In the genomic region with DNA sequence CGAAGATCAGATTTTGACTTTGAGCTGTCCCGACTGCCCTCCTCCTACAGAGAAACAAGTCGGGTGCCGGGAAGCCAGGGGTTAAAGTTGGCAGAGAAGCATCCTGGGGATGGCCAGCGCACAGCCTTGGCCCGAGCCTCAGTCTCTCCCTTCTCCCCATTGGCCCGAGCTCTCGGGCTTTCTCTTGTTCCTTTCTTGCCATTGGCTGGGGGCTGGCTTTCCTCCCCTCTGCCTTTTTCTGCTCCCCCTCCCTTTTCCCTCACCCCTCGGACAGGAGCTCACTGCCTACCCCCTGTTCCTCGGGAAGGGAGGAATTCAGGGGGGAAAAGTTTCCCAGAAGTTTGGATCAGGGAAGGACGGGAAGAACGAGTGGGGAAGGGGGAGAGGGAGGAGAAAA, we compare ENCODE assay signal across 9 mouse cellular contexts. TPM values are rescaled to one million over a fixed set of nuclear protein-coding genes. Genes with fewer than 3 reads are reported as not detected.
DNase-seq lines count a peak whose midpoint lies in the region; ATAC-seq and TF ChIP-seq lines count a peak whose summit lies in the region.
"Had no signal": no experiment of that assay in that cellular context is flagged by ENCODE, and none has a peak within 500 bp of the region (broad histone marks: within the 10 kb centered on the region; RNA-seq: fewer than 3 reads in every experiment).

No protein-coding gene starts in this region.

- H3K9ac ChIP-seq in heart, embryonic 16.5 days (ENCODE audit: low read length), result no peak overlapping the region

- H3K27ac ChIP-seq in heart, embryonic 16.5 days (ENCODE audit: low read length), result no peak overlapping the region
- H3K27ac ChIP-seq in hindbrain, embryonic 10.5 days, result no peak overlapping the region

- peak overlapping the region; percentile 81 for H3ac ChIP-seq in myocyte (ENCODE audit: control insufficient read depth, insufficient read length)

- no peak for TF ChIP-seq POLR2A in myocyte (IDR thresholded peaks at IDR 0.05; ENCODE audit: insufficient read length, low read depth)

- 1% methylated on average over 12 of the region's 12 CpGs for WGBS in heart, embryonic 16.5 days
- under 1% methylated on average over 12 of the region's 12 CpGs for WGBS in hindbrain, embryonic 10.5 days

- peak overlapping the region; percentile 59 for H3K4me3 ChIP-seq in heart, embryonic 16.5 days (ENCODE audit: low read length)
- H3K4me3 ChIP-seq in hindbrain, embryonic 10.5 days, result peak overlapping the region; percentile 56
- peak overlapping the region; percentile 67 for H3K4me3 ChIP-seq in myocyte

- no peak for DNase-seq in heart, postnatal 14 days
- DNase-seq in embryo, embryonic 10 days (ENCODE audit: low spot score), result peak; percentile 80
- peak; percentile 82 for DNase-seq in hindbrain, embryonic 10.5 days (ENCODE audit: low spot score)
- no peak for DNase-seq in layer of hippocampus, adult 8-10 months (ENCODE audit: low spot score in 2 of 2)
- no peak for DNase-seq in right cerebral cortex, adult 18-20 months

- intact Hi-C loops in heart, postnatal 14 days (cut with DNase I), result no loop called here

- no peaks in the 10 kb centered on the region for H3K36me3 ChIP-seq in heart, embryonic 16.5 days (ENCODE audit: control insufficient read depth, insufficient read depth)
- H3K36me3 ChIP-seq in hindbrain, embryonic 10.5 days, result no peaks in the 10 kb centered on the region
- H3K36me3 ChIP-seq in myocyte (ENCODE audit: control insufficient read depth, insufficient read depth), result peaks cover 4% of the 10 kb centered on the region

- peak overlapping the region; percentile 88 for H3K4me2 ChIP-seq in heart, embryonic 16.5 days (ENCODE audit: low read depth, low read length)
- peak overlapping the region; percentile 63 for H3K4me2 ChIP-seq in myocyte (ENCODE audit: low read depth)

- peaks cover 35% of the 10 kb centered on the region for H3K79me2 ChIP-seq in myocyte (ENCODE audit: control insufficient read depth, insufficient read depth)

- no peak for ATAC-seq in heart, embryonic 16.5 days (replicated peaks; ENCODE audit: extremely low read depth, insufficient read depth, low FRiP score)
- no peak for ATAC-seq in activated CD4-positive, CD25-positive, alpha-beta regulatory T cell, adult 4 months

- peaks cover 84% of the 10 kb centered on the region for H3K27me3 ChIP-seq in heart, embryonic 16.5 days (ENCODE audit: control insufficient read depth, insufficient read depth, low read length)
- H3K27me3 ChIP-seq in hindbrain, embryonic 10.5 days (ENCODE audit: insufficient read depth, poor library complexity, severe bottlenecking), result peaks cover 100% of the 10 kb centered on the region
- no peaks in the 10 kb centered on the region for H3K27me3 ChIP-seq in myocyte (ENCODE audit: control insufficient read depth, insufficient read depth, insufficient read length)

- peaks cover 8% of the 10 kb centered on the region for H3K4me1 ChIP-seq in heart, embryonic 16.5 days (ENCODE audit: control insufficient read depth, insufficient read depth, low read length)
- peaks cover 36% of the 10 kb centered on the region for H3K4me1 ChIP-seq in hindbrain, embryonic 10.5 days (replicated peaks)

- peaks cover 5% of the 10 kb centered on the region for H3K9me3 ChIP-seq in heart, embryonic 16.5 days (replicated peaks; ENCODE audit: control insufficient read depth, low read length)
- no peaks in the 10 kb centered on the region for H3K9me3 ChIP-seq in hindbrain, embryonic 10.5 days

TF ChIP-seq in myocyte, 11 proteins besides CTCF, POLR2A, EP300 and RAD21:
- TF ChIP-seq TCF3 (IDR thresholded peaks at IDR 0.05; ENCODE audit: insufficient read length, low read depth), result no peak
- TF ChIP-seq MAX (IDR thresholded peaks at IDR 0.05; ENCODE audit: low read depth), result no peak
- no peak for TF ChIP-seq REST (IDR thresholded peaks at IDR 0.05; ENCODE audit: insufficient read depth, insufficient read length)
- TF ChIP-seq E2F4 (IDR thresholded peaks at IDR 0.05; ENCODE audit: insufficient read depth), result no peak
- no peak for TF ChIP-seq TCF12 (IDR thresholded peaks at IDR 0.05; ENCODE audit: insufficient read depth, poor library complexity, severe bottlenecking)
- TF ChIP-seq CEBPB (IDR thresholded peaks at IDR 0.05; ENCODE audit: insufficient read depth, poor library complexity, severe bottlenecking), result no peak
- no peak for TF ChIP-seq USF1 (IDR thresholded peaks at IDR 0.05; ENCODE audit: low read depth)
- no peak for TF ChIP-seq MYOD1 (IDR thresholded peaks at IDR 0.05; ENCODE audit: control insufficient read depth in 1 of 3, insufficient read length in 2 of 3, low read depth in 2 of 3)
- TF ChIP-seq POLR2AphosphoS2 (IDR thresholded peaks at IDR 0.05; ENCODE audit: insufficient read length, low read depth), result no peak
- TF ChIP-seq SRF (IDR thresholded peaks at IDR 0.05; ENCODE audit: control insufficient read depth, insufficient read length, low read depth), result no peak
- no peak for TF ChIP-seq MYOG (IDR thresholded peaks at IDR 0.05; ENCODE audit: control insufficient read depth in 1 of 3, insufficient read depth in 1 of 3, insufficient read length in 2 of 3, low read depth in 2 of 3)

RNA-seq across cellular contexts. Expression of gene Tbx15, which starts 12.9 kb away (rescaled TPM):
- polyA plus RNA-seq in heart, embryonic 16.5 days (2015; fragmentation: Nextera tagmentation; extraction: Ambion mirVana), result 0.09 and 0.12 TPM in 2 replicates
- under 1 TPM; 0.10 to 0.48 TPM for total RNA-seq in heart, postnatal 14 days (2021)
- polyA plus RNA-seq in hindbrain, embryonic 10.5 days (2016; fragmentation: Nextera tagmentation; extraction: Ambion mirVana), result 2.2 and 2.3 TPM in 2 replicates
- polyA plus RNA-seq in myocyte (2012; fragmentation: generic; extraction: Trizol), result 24.8 TPM
- 1 to 10 TPM in 1 of 4 experiments, under 1 TPM in 3; 0.47 to 1.8 (median 0.61) TPM for total RNA-seq in layer of hippocampus, adult 8-10 months (2022)
- not detected for polyA plus RNA-seq in activated CD4-positive, CD25-positive, alpha-beta regulatory T cell, adult 4 months (2017; shearing (Covaris generic))
- polyA plus RNA-seq: large intestine, adult 2 months had no signal

Comparison
In these comparisons a context has a peak if more than half of its experiments do, and no peak if none do; other contexts are left out.
1. DNase-seq: peak in embryo, embryonic 10 days (single experiment) and hindbrain, embryonic 10.5 days (single experiment); none in heart, postnatal 14 days (0 of 2), layer of hippocampus, adult 8-10 months (0 of 2) and right cerebral cortex, adult 18-20 months (single experiment).
2. Peak in every context shown above with its lines, with median percentiles within 50 percentile points of each other: H3K4me3 ChIP-seq.